Mouse (Mus musculus) hindbrain, postnatal 0 days (tissue): Measurements from ENCODE around the gene Cdh4. TPM values are rescaled to one million over a fixed set of nuclear protein-coding genes. Genes with fewer than 3 reads are reported as not detected.

Source experiments
- ATAC-seq: fragments of 200-750 bp; cut with Nextera tagmentation; 2 replicates; pipeline ENCODE4 v1.8.0; 2017; ENCODE audit warnings: mild to moderate bottlenecking, moderate TSS enrichment, moderate library complexity
- DNase-seq: peaks from one replicate; pipeline ENCODE4 v3.0.0-alpha.2; 2015; ENCODE audit warnings: low spot score
- H3K27ac ChIP-seq: fragments of 300-500 bp; sonication (generic); 2 replicates; pipeline ENCODE4 v1.5.1; 2014; ENCODE audit warnings: mild to moderate bottlenecking
- H3K27me3 ChIP-seq: fragments of 300-500 bp; sonication (generic); 2 replicates; pipeline ENCODE4 v1.6.1; 2014; ENCODE audit warnings: low read length, mixed read lengths; ENCODE audit not compliant: insufficient read depth
- H3K36me3 ChIP-seq: fragments of 300-500 bp; sonication (generic); 2 replicates; pipeline ENCODE4 v1.6.1; 2014; ENCODE audit warnings: low read length, mixed read lengths; ENCODE audit not compliant: insufficient read depth
- H3K4me1 ChIP-seq: fragments of 300-500 bp; sonication (generic); 2 replicates; pipeline ENCODE4 v1.6.1; 2014; ENCODE audit warnings: antibody characterized with exemption, low read length, mixed read lengths; ENCODE audit not compliant: insufficient read depth
- H3K4me2 ChIP-seq: fragments of 300-500 bp; sonication (generic); 2 replicates; pipeline ENCODE4 v1.6.1; 2014; ENCODE audit warnings: low read depth, mild to moderate bottlenecking, low read length, moderate library complexity, mixed read lengths
- H3K4me3 ChIP-seq: fragments of 300-500 bp; sonication (generic); 2 replicates; pipeline ENCODE4 v1.5.1; 2014; ENCODE audit warnings: low read length
- H3K9ac ChIP-seq: fragments of 300-500 bp; sonication (generic); replicated peaks from 2 replicates; pipeline ENCODE4 v1.6.1; 2014; ENCODE audit warnings: mild to moderate bottlenecking, low read length, moderate library complexity, mixed read lengths
- H3K9me3 ChIP-seq: fragments of 300-500 bp; sonication (generic); 2 replicates; pipeline ENCODE4 v1.6.1; 2016; ENCODE audit warnings: low read length, mixed read lengths
- CTCF ChIP-seq: IDR thresholded peaks from 2 replicates; pipeline ENCODE4 v1.5.1; 2016; ENCODE audit warnings: antibody characterized with exemption, control low read depth, low read depth
- WGBS: fragments of 180-500 bp; shearing (Covaris S2); extraction: QIAGEN DNeasy Blood & Tissue Kit; methylation state at CpG from one replicate; pipeline ENCODE4 v1.1.7; 2014; 5-methylcytosine and 5-hydroxymethylcytosine counted together
- polyA plus RNA-seq: library from polyadenylated mRNA; unstranded; fragments of >200 nt; fragmentation: Nextera tagmentation; extraction: Ambion mirVana; gene quantifications from 2 replicates; pipeline ENCODE4 v1.2.1, GENCODE M21; 2015
- total RNA-seq: library from RNA; depleted of rRNA; stranded (reverse); fragments of >200 nt; gene quantifications from 2 replicates; pipeline ENCODE4 v1.2.3, GENCODE M21; 2014

Cdh4 gene
- total and polyA plus RNA-seq, 2 experiments from 2014 or later: 42.1 to 66.8 TPM

DNA sequence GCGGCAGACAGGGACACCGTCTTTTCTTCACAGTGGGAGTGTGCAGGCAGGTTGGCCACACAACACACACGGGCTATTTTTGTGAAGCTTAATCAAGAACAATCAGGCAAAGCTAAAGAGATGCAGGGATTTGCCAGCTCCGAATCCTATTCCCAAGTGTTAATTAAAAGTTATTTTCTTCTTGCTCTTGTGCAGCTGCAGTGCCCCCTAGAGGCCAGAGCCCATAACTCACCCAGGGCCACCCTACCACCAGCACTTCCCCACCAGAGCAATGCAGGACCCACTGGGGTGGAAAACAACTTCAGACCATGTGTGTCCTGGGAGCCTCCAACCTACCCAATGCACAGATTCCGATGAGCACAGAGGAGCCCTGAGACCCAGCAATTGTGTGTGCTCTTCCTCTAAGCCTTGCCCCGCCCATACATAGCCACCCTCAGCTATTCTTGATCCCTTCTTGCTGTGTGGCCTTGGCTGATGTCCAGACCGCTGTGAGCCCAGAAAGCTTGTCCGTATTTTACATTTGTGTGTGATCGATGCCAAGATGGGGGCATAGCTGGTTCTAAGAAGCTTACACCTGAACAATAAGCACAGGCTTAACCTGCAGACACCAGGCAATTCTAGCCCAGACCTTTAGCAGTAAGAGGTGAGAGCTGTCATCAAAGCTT, 435.5 kb downstream of the Cdh4 start:
- DNase-seq (peak; percentile 65), ATAC-seq (no peak)
- Histone ChIP-seq H3K9me3 (no peaks in the 10 kb centered on the region), H3K4me1 (no peaks in the 10 kb centered on the region), H3K36me3 (no peaks in the 10 kb centered on the region), H3K9ac (no peak overlapping the region), H3K27me3 (no peaks in the 10 kb centered on the region), H3K4me2 (no peak overlapping the region), H3K27ac (no peak overlapping the region), H3K4me3 (no peak overlapping the region)
- WGBS: 49% methylated on average over 9 of the region's 9 CpGs
- peak; percentile 73 for TF ChIP-seq CTCF

DNA sequence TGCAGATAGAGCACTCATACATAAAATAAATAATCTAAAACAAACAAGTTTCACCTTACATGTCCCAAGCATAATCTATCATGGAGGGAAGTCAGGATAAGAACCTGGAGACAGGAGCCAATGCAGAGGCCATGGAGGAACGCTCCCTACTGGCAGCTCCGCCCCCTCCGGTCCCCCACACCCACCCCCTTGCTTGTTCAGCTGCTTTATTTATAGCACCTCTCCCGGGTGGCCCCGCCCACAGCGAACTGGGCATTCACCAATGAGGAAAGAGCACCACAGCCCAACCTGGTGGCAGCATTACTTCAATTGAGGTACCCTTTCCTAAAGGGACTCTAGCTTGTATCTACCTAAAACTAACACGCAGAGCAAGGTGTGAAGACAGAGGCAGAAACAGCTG, 442.3 kb downstream of the Cdh4 start:
- Histone ChIP-seq H3K9ac (no peak overlapping the region), H3K36me3 (no peaks in the 10 kb centered on the region), H3K4me3 (no peak overlapping the region), H3K4me2 (no peak overlapping the region), H3K4me1 (no peaks in the 10 kb centered on the region), H3K9me3 (no peaks in the 10 kb centered on the region), H3K27ac (no peak overlapping the region), H3K27me3 (no peaks in the 10 kb centered on the region)
- no peak for TF ChIP-seq CTCF
- ATAC-seq (no peak), DNase-seq (no peak)
- WGBS: 58% methylated on average over 7 of the region's 7 CpGs

DNA sequence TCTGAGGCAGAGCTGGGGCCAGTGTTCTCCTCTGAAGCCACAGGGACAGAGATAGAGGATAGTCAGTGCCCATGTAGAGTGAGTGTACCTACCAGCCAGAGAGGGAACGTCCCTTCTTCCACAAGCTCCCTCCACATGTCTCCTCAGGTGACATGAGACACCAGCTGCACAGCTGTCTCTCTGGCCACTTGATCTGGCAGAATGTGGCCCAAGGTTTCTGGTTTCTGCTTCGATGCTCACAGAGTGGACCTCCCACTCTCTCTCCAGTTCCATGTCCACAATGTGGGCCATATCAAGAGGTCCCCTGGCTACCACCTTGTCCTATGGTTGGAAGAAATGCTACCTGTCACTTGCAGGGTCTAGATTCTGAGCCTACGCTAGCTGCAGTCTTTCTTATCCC, 448.8 kb downstream of the Cdh4 start:
- 90% methylated on average over 3 of the region's 3 CpGs for WGBS
- Histone ChIP-seq H3K4me1 (no peaks in the 10 kb centered on the region), H3K4me3 (no peak overlapping the region), H3K27me3 (no peaks in the 10 kb centered on the region), H3K9ac (no peak overlapping the region), H3K27ac (no peak overlapping the region), H3K4me2 (no peak overlapping the region), H3K9me3 (no peaks in the 10 kb centered on the region), H3K36me3 (no peaks in the 10 kb centered on the region; the same call in 1 of the 2 replicates)
- DNase-seq (no peak), ATAC-seq (no peak)
- no peak for TF ChIP-seq CTCF

DNA sequence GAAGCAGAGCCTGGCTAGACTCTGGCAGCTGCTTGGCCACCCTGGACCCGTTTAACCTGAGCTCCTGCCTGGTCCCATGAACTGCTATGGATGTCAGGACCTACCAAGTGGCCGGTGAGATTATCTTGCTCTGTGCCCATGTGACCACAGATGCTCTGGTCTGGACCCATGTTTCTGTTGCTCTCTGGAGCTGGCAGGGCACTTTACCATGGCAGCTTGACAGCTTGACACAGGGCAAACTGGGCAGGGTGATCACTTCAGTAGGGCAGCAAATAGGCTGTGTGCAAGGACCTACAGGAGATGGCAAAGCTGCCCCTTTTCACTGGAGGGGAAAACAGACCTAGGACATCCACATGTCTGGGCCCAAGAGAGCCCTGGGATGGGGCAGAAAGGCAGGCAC, 454.7 kb downstream of the Cdh4 start:
- Histone ChIP-seq H3K36me3 (no peaks in the 10 kb centered on the region), H3K27me3 (no peaks in the 10 kb centered on the region), H3K4me2 (no peak overlapping the region), H3K4me1 (no peaks in the 10 kb centered on the region), H3K9me3 (no peaks in the 10 kb centered on the region), H3K4me3 (no peak overlapping the region), H3K27ac (no peak overlapping the region), H3K9ac (no peak overlapping the region)
- DNase-seq (no peak), ATAC-seq (no peak)
- WGBS: 67% methylated on average over 2 of the region's 2 CpGs
- TF ChIP-seq CTCF: no peak

DNA sequence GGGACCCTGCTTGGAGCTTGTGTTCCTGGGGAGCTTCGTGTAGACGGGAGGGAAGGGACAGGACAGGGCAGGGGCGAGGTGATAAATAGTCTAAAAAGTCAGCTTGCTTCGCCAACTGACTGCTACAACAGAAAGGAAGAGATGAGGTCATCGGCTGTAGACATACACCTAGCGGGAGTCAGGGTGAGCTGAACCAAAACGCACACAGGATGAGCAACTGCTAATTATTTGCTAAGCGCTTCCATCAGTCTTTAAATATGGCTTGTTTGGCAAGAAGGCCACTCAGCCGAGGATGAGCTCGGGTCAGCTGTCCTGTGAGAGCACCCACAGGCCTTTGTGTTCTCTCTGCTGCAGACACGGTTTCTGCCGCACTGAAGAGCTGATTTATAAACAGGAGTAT, 470.7 kb downstream of the Cdh4 start:
- no peak overlapping the region for H3K4me3 ChIP-seq
- H3K9ac ChIP-seq: no peak overlapping the region
- no peaks in the 10 kb centered on the region for H3K4me1 ChIP-seq
- no peak overlapping the region for H3K27ac ChIP-seq
- TF ChIP-seq CTCF: no peak
- ATAC-seq (no peak), DNase-seq (peak; percentile 13)
- no peak overlapping the region for H3K4me2 ChIP-seq
- 38% methylated on average over 12 of the region's 12 CpGs for WGBS
- peaks cover 5% of the 10 kb centered on the region; the same call in 1 of the 2 replicates for H3K36me3 ChIP-seq
- no peaks in the 10 kb centered on the region for H3K27me3 ChIP-seq
- no peaks in the 10 kb centered on the region for H3K9me3 ChIP-seq

DNA sequence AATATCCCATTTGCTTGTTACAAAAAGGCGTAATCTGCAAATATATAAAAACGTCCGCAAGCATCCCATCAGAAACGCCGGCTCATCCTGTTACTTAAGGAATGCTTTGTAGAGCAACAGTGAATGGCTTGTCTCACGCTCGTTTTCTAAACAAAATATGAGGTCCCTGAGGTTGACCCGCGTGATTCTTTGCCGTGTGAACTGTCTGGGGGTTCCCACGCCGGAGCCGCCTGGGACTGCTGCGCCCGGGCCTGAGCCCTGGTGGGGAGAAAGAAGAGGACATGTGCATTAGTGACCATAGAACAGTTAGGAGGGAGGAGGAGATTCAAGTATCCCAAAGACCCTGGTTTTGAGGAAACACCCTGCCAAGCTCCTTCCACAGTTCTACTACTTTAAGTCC, 471.1 kb downstream of the Cdh4 start:
- Histone ChIP-seq H3K36me3 (peaks cover 5% of the 10 kb centered on the region; the same call in 1 of the 2 replicates), H3K4me3 (no peak overlapping the region), H3K27me3 (no peaks in the 10 kb centered on the region), H3K4me2 (no peak overlapping the region), H3K9ac (no peak overlapping the region), H3K9me3 (no peaks in the 10 kb centered on the region), H3K27ac (no peak overlapping the region), H3K4me1 (no peaks in the 10 kb centered on the region)
- DNase-seq: no peak
- ATAC-seq: no peak
- WGBS: 35% methylated on average over 15 of the region's 15 CpGs
- TF ChIP-seq CTCF: no peak

DNA sequence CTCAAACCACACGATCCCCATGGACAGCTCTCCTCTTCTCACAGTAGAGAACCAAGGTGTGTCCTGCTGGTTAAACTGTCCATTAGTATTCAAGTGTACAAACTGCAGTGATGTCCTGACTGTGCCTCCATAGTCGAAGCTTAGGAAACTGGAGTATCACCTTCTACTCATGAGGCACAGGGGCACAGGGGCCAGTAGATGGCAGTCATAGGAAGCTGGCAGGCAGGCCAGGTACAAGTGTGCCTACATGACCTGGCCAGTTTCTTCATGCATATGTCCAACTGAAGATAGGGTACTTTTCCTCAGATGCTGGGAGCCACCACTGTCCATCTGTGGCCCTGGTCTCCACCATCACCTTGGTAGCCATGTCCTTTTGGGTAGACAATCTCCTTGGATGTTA, 472.0 kb downstream of the Cdh4 start:
- Histone ChIP-seq H3K36me3 (peaks cover 6% of the 10 kb centered on the region; the same call in 1 of the 2 replicates), H3K27ac (no peak overlapping the region), H3K9ac (no peak overlapping the region), H3K4me2 (no peak overlapping the region), H3K9me3 (no peaks in the 10 kb centered on the region), H3K4me3 (no peak overlapping the region), H3K4me1 (no peaks in the 10 kb centered on the region), H3K27me3 (no peaks in the 10 kb centered on the region)
- ATAC-seq (no peak), DNase-seq (peak; percentile 48)
- peak; percentile 66 for TF ChIP-seq CTCF
- 55% methylated on average over 2 of the region's 2 CpGs for WGBS
